Mouse (Mus musculus) testis, postnatal 14 days (tissue): ENCODE data around the gene Lrig3.

Source experiments
- DNase-seq: peaks from one replicate; pipeline ENCODE4 v3.0.0; 2021; ENCODE audit warnings: low spot score

Gene Lrig3

GRCm38 (mm10) chr10:125966481-125967251 is 698 bp downstream of the Lrig3 start:
- DNase-seq = peak; percentile 10

GRCm38 (mm10) chr10:125967436-125968160 is 1.6 kb downstream of the Lrig3 start:
- no peak for DNase-seq

GRCm38 (mm10) chr10:125968191-125969132 is 2.5 kb downstream of the Lrig3 start:
- DNase-seq = no peak

GRCm38 (mm10) chr10:125969133-125969490 is 3.1 kb downstream of the Lrig3 start:
- no peak for DNase-seq

GRCm38 (mm10) chr10:125970031-125970430 is 4.1 kb downstream of the Lrig3 start:
- DNase-seq = no peak

GRCm38 (mm10) chr10:125970500-125970899 is 4.5 kb downstream of the Lrig3 start:
- no peak for DNase-seq

GRCm38 (mm10) chr10:125973726-125974125 is 7.8 kb downstream of the Lrig3 start:
- DNase-seq = no peak

- DNase-seq = no peak
These were observed 16.0 kb downstream of the Lrig3 start for GRCm38 (mm10) chr10:125981938-125982337.

- DNase-seq = no peak
These were observed 18.6 kb downstream of the Lrig3 start for GRCm38 (mm10) chr10:125984473-125985035.

GRCm38 (mm10) chr10:125985795-125986194 is 19.8 kb downstream of the Lrig3 start:
- no peak for DNase-seq

- DNase-seq = no peak
These were observed 20.5 kb downstream of the Lrig3 start for GRCm38 (mm10) chr10:125986443-125986842.

GRCm38 (mm10) chr10:125987307-125987706 is 21.3 kb downstream of the Lrig3 start:
- no peak for DNase-seq

GRCm38 (mm10) chr10:125988037-125988436 is 22.1 kb downstream of the Lrig3 start:
- DNase-seq = no peak

GRCm38 (mm10) chr10:125989890-125990289 is 23.9 kb downstream of the Lrig3 start:
- DNase-seq = no peak

- DNase-seq = no peak
These were observed 24.4 kb downstream of the Lrig3 start for GRCm38 (mm10) chr10:125990394-125990793.

GRCm38 (mm10) chr10:125991819-125992218 is 25.9 kb downstream of the Lrig3 start:
- no peak for DNase-seq

- DNase-seq = peak; percentile 15
These were observed 28.9 kb downstream of the Lrig3 start for GRCm38 (mm10) chr10:125994855-125995254.

- DNase-seq = no peak
These were observed 29.7 kb downstream of the Lrig3 start for GRCm38 (mm10) chr10:125995701-125996100.

GRCm38 (mm10) chr10:125996989-125997388 is 31.0 kb downstream of the Lrig3 start:
- DNase-seq = peak; percentile 41

GRCm38 (mm10) chr10:125999561-125999960 is 33.6 kb downstream of the Lrig3 start:
- no peak for DNase-seq

GRCm38 (mm10) chr10:126000861-126001390 is 35.0 kb downstream of the Lrig3 start:
- DNase-seq = no peak
